Mouse (Mus musculus): ENCODE results near the gene 4930539E08Rik.

4930539E08Rik gene

DNA sequence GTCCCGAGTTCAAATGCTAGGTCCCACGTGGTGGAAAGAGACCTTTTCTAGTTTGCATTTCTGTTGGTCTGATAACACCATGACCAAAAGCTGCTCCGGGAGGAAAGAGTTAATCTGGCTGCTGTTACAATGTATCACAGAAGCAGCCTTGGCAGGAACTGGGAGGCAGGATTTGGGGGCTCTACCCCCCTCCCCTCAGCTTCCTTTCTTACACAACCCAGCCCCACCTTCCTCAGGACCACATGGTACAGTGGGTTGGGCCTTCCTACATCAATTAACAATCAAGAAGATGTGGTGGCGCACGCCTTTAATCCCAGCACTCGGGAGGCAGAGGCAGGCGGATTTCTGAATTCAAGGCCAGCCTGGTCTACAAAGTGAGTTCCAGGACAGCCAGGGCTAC is 60.7 kb downstream of the 4930539E08Rik start:
- no peak for DNase-seq

GRCm38 (mm10) chr17:28850511-28850910 is 64.6 kb downstream of the 4930539E08Rik start:
- no peak for DNase-seq

GRCm38 (mm10) chr17:28846974-28847617 is 68.0 kb downstream of the 4930539E08Rik start:
- DNase-seq = no peak

All from cerebellum, postnatal 25 days (tissue).